Mouse (Mus musculus) induced T-regulatory cell, adult 2 months (primary cell): ENCODE data around the gene Tmsb10.

Source experiments
- DNase-seq: peaks from one replicate; pipeline ENCODE4 v3.0.0-alpha.2; 2012; ENCODE audit warnings: low read depth

Tmsb10 gene

GRCm38 (mm10) chr6:72955517-72956198, 2.9 kb downstream of the Tmsb10 start:
- DNase-seq, result peak; percentile 78

- peak; percentile 91 for DNase-seq
Observed at GRCm38 (mm10) chr6:72954786-72955185, 3.8 kb downstream of the Tmsb10 start.

GRCm38 (mm10) chr6:72952967-72953366, 5.6 kb downstream of the Tmsb10 start:
- DNase-seq, result peak; percentile 59

- peak; percentile 39 for DNase-seq
Observed at GRCm38 (mm10) chr6:72952221-72952620, 6.3 kb downstream of the Tmsb10 start.

- no peak for DNase-seq
Observed at GRCm38 (mm10) chr6:72949161-72949756, 9.3 kb downstream of the Tmsb10 start.

GRCm38 (mm10) chr6:72948392-72948791, 10.2 kb downstream of the Tmsb10 start:
- peak; percentile 37 for DNase-seq

- DNase-seq, result no peak
Observed at GRCm38 (mm10) chr6:72947960-72948359, 10.6 kb downstream of the Tmsb10 start.

- DNase-seq, result peak; percentile 91
Observed at GRCm38 (mm10) chr6:72940493-72940892, 18.1 kb downstream of the Tmsb10 start.

- DNase-seq, result peak; percentile 80
Observed at GRCm38 (mm10) chr6:72937859-72938258, 20.7 kb downstream of the Tmsb10 start.

GRCm38 (mm10) chr6:72937430-72937829, 21.1 kb downstream of the Tmsb10 start:
- no peak for DNase-seq

- no peak for DNase-seq
Observed at GRCm38 (mm10) chr6:72932955-72933354, 25.6 kb downstream of the Tmsb10 start.

GRCm38 (mm10) chr6:72931533-72931932, 27.0 kb downstream of the Tmsb10 start:
- DNase-seq, result no peak

- DNase-seq, result no peak
Observed at GRCm38 (mm10) chr6:72929795-72930398, 28.7 kb downstream of the Tmsb10 start.

- no peak for DNase-seq
Observed at GRCm38 (mm10) chr6:72926755-72927482, 31.6 kb downstream of the Tmsb10 start.

- DNase-seq, result no peak
Observed at GRCm38 (mm10) chr6:72926031-72926430, 32.5 kb downstream of the Tmsb10 start.

GRCm38 (mm10) chr6:72923381-72923780, 35.2 kb downstream of the Tmsb10 start:
- no peak for DNase-seq

- no peak for DNase-seq
Observed at GRCm38 (mm10) chr6:72921081-72921480, 37.5 kb downstream of the Tmsb10 start.

GRCm38 (mm10) chr6:72918510-72919033, 40.0 kb downstream of the Tmsb10 start:
- no peak for DNase-seq

- no peak for DNase-seq
Observed at GRCm38 (mm10) chr6:72916330-72916729, 42.2 kb downstream of the Tmsb10 start.

- peak; percentile 30 for DNase-seq
Observed at GRCm38 (mm10) chr6:72914087-72914749, 44.3 kb downstream of the Tmsb10 start.

GRCm38 (mm10) chr6:72911261-72911660, 47.3 kb downstream of the Tmsb10 start:
- DNase-seq, result no peak
